Mouse (Mus musculus) testis, adult 2 months (tissue): ENCODE data around the gene Ccdc36.

Experiments
- CTCF ChIP-seq: fragments of 200-500 bp; IDR thresholded peaks from 2 replicates; pipeline ENCODE4 v1.5.1; 2012; ENCODE audit warnings: low read depth, mild to moderate bottlenecking, inconsistent platforms, low read length, moderate library complexity; ENCODE audit not compliant: control insufficient read depth, insufficient read depth, insufficient replicate concordance
- POLR2A ChIP-seq: fragments of 200-500 bp; IDR thresholded peaks from 2 replicates; pipeline ENCODE4 v1.6.1; 2012; ENCODE audit warnings: low read depth, mild to moderate bottlenecking, inconsistent platforms, low read length, moderate library complexity; ENCODE audit not compliant: control insufficient read depth

GRCm38 (mm10) chr9:108462192-108462591, 33.9 kb upstream of the Ccdc36 start:
- TF ChIP-seq CTCF, result no peak
- TF ChIP-seq POLR2A, result peak; percentile 59; the same call in 1 of the 2 replicates
